Mouse (Mus musculus) G1E (cell line): ENCODE measurements around the gene Mrps25.

Source experiments
- CTCF ChIP-seq: IDR thresholded peaks from 2 replicates; pipeline ENCODE4 v1.5.1; 2012; ENCODE audit warnings: low read depth, low read length, inconsistent platforms, mixed read lengths
- GATA1 ChIP-seq: IDR thresholded peaks from 2 replicates; pipeline ENCODE4 v1.6.1; 2012; ENCODE audit warnings: borderline replicate concordance, low read length, inconsistent platforms, mixed read lengths
- GATA2 ChIP-seq: IDR thresholded peaks from 2 replicates; pipeline ENCODE4 v1.6.1; 2012; ENCODE audit warnings: low read depth, low read length, inconsistent platforms, borderline replicate concordance
- TAL1 ChIP-seq: conservative IDR thresholded peaks from 2 replicates; pipeline ENCODE4 v1.6.1; 2012; ENCODE audit warnings: low read depth, low read length, inconsistent platforms, mixed read lengths

GRCm38 (mm10) chr6:92183621-92184131 lies at the start of gene Mrps25:
- TF ChIP-seq CTCF = no peak
- TF ChIP-seq TAL1 = no peak
- no peak for TF ChIP-seq GATA1
- no peak for TF ChIP-seq GATA2
